Mouse (Mus musculus): Measurements from ENCODE around the gene Cemip2. TPM values are rescaled to one million over a fixed set of nuclear protein-coding genes. Genes with fewer than 3 reads are reported as not detected.
A peak's percentile ranks its signal among the peaks of the same experiment; 100 is the strongest.

Gene Cemip2
- polyA plus RNA-seq, 1 experiment from 2014 or later, result 28.8 TPM

DNA sequence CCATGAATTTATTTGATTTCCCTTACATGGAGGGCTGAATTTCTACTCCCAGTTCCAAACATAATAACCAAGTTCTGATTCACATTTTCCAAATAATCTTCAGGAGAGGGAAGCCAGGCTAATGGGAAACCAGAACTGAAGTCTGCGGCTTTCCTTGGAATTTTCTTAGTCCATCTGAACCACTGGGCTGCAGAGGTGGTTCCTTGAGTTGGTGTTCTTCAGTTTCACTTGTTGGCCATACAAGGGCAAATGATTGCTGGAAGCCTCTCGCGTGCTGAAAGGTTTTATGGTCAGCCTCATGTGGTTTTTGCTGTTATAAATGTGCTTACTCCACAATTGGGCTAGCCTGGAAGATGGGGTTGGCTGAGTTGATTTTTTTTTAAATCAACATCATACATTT is 16.4 kb downstream of the Cemip2 start:
- Histone ChIP-seq H3K9ac (ENCODE audit: low read depth, low read length) (no peak overlapping the region), H3K27ac (ENCODE audit: low read length) (no peak overlapping the region), H3K4me1 (ENCODE audit: control insufficient read depth, insufficient read depth, low read length) (peaks cover 11% of the 10 kb centered on the region; the same call in 1 of the 2 replicates), H3K9me3 (replicated peaks; ENCODE audit: control insufficient read depth, low read length, poor library complexity, severe bottlenecking) (no peaks in the 10 kb centered on the region), H3K36me3 (ENCODE audit: control insufficient read depth, insufficient read depth, low read length) (peaks cover 14% of the 10 kb centered on the region), H3K4me3 (ENCODE audit: low read depth, low read length) (no peak overlapping the region), H3K4me2 (ENCODE audit: low read length) (no peak overlapping the region), H3K27me3 (ENCODE audit: control insufficient read depth, insufficient read depth, low read depth, low read length) (no peaks in the 10 kb centered on the region)
- no peak for ATAC-seq
- 96% methylated on average over 3 of the region's 3 CpGs for WGBS

DNA sequence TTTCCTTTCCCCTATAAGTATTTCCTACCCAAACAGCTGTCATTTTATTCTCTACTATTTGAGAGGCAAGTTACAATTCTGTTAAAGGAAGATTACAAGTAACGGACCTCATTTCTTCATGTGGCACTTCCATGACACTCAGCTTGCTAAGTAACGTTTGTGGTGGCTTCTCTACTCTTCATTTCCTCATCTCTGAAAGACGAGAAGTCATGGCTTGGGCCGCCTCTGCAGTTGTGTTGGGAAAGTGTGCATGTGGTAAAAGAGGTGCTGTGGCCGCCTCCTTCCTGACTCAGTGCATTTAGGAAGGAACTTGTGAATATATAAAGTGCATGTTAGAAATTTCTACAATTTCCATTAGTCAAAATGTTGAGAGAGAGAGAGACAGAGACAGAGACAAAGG is 18.2 kb downstream of the Cemip2 start:
- no peaks in the 10 kb centered on the region for H3K9me3 ChIP-seq (replicated peaks; ENCODE audit: control insufficient read depth, low read length, poor library complexity, severe bottlenecking)
- ATAC-seq, result no peak
- WGBS, result 94% methylated on average over 5 of the region's 5 CpGs
- no peak overlapping the region for H3K9ac ChIP-seq (ENCODE audit: low read depth, low read length)
- no peak overlapping the region for H3K4me2 ChIP-seq (ENCODE audit: low read length)
- H3K27me3 ChIP-seq (ENCODE audit: control insufficient read depth, insufficient read depth, low read depth, low read length), result no peaks in the 10 kb centered on the region
- no peak overlapping the region for H3K4me3 ChIP-seq (ENCODE audit: low read depth, low read length)
- H3K27ac ChIP-seq (ENCODE audit: low read length), result no peak overlapping the region
- peaks cover 14% of the 10 kb centered on the region for H3K36me3 ChIP-seq (ENCODE audit: control insufficient read depth, insufficient read depth, low read length)
- H3K4me1 ChIP-seq (ENCODE audit: control insufficient read depth, insufficient read depth, low read length), result peaks cover 11% of the 10 kb centered on the region

DNA sequence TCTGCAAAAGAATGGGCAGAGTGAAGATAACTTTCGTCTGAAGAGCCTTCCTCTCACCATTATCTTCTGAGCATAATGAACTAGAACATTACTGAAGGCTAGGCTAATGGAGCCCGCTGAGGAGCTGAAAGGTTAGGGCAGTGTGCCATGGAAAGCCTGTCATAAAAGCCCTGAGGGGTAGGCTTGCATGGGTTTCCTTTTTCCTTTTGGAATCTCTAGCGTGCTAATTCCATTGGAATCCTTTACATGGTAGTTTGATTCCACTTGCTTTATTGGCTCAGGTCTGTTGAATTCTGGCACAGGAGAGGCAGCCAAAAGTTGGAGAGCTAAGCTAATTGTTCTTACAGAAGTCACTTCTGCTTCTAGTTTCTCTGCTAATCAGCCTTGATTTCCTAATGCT is 20.6 kb downstream of the Cemip2 start:
- Histone ChIP-seq H3K4me1 (ENCODE audit: control insufficient read depth, insufficient read depth, low read length) (peaks cover 8% of the 10 kb centered on the region), H3K4me2 (ENCODE audit: low read length) (no peak overlapping the region), H3K27ac (ENCODE audit: low read length) (no peak overlapping the region), H3K9ac (ENCODE audit: low read depth, low read length) (no peak overlapping the region), H3K27me3 (ENCODE audit: control insufficient read depth, insufficient read depth, low read depth, low read length) (no peaks in the 10 kb centered on the region), H3K4me3 (ENCODE audit: low read depth, low read length) (no peak overlapping the region), H3K9me3 (replicated peaks; ENCODE audit: control insufficient read depth, low read length, poor library complexity, severe bottlenecking) (no peaks in the 10 kb centered on the region), H3K36me3 (ENCODE audit: control insufficient read depth, insufficient read depth, low read length) (peaks cover 21% of the 10 kb centered on the region)
- WGBS, result 30% methylated on average over 3 of the region's 3 CpGs
- no peak for ATAC-seq

DNA sequence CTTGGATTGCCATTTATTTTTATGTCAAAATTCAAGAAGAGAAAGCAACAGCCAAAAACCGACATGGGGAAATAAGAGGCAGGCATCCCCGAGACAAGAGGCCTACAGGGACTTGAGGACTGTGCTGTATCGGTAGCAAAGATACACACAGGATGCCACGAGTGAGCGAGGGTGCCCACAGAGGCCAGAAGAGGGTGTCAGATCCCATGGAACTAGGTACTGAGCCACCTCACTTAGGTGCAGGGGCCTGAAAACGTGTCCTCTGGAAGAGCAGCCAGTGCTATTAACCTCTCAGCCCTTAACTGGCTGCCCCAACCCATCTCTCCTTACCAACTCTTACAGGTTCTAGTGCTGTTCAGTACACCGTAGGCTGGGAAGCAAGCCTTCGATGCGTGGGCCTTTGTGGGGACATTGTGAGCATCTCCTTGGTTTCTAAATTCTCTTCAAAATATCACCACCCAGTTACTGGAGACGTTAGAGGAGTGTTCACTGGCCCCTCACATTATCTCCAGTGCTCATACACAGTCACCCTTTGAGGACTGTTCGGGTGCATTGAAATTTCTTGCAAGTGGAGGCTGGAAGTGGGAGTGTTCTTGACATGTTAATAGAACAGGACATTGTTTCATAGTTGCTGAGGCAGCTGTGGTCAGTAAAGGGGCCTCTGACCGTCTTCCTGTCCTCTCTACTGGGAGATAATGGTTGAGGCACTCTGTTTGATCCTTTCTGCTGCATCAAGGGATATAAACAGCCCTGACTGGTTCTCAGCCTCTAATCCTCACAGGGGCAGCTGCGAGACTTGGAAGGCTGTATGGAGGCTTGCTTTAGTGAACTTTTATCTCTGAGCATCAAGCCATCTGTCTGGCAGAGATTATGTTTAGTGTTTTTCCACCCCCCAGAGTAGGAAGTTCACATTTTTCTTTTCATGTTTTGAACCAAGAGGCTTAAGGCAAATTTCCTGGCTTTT is 21.6 kb downstream of the Cemip2 start:
- no peak overlapping the region for H3K27ac ChIP-seq (ENCODE audit: low read length)
- H3K4me3 ChIP-seq (ENCODE audit: low read depth, low read length), result no peak overlapping the region
- ATAC-seq, result peak; percentile 37; the same call in 1 of the 2 replicates
- WGBS, result 41% methylated on average over 13 of the region's 13 CpGs
- H3K4me1 ChIP-seq (ENCODE audit: control insufficient read depth, insufficient read depth, low read length), result peaks cover 8% of the 10 kb centered on the region
- no peak overlapping the region for H3K4me2 ChIP-seq (ENCODE audit: low read length)
- no peaks in the 10 kb centered on the region for H3K9me3 ChIP-seq (replicated peaks; ENCODE audit: control insufficient read depth, low read length, poor library complexity, severe bottlenecking)
- H3K36me3 ChIP-seq (ENCODE audit: control insufficient read depth, insufficient read depth, low read length), result peaks cover 25% of the 10 kb centered on the region
- H3K27me3 ChIP-seq (ENCODE audit: control insufficient read depth, insufficient read depth, low read depth, low read length), result no peaks in the 10 kb centered on the region
- no peak overlapping the region for H3K9ac ChIP-seq (ENCODE audit: low read depth, low read length)

DNA sequence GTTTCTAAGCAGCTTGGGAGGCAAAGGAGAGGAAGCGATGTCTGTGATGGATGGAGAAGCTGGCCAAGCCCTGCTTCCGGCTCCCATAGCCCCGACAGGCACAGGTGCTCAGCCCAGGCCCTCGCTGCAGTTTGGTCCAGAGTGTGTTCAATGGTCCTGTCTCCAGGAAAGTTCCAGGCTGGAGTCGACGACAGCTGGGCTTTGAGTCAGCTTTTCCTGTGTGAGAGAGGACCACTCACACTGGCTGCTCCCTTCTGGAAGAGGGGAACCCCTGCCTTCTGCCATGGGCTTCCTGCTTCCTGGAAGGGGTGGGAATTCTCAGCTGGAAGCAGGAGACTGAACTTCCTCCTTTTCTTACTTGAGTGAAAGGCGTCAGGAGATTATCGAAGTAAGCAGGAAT is 26.3 kb downstream of the Cemip2 start:
- Histone ChIP-seq H3K9ac (ENCODE audit: low read depth, low read length) (no peak overlapping the region), H3K4me2 (ENCODE audit: low read length) (no peak overlapping the region), H3K4me3 (ENCODE audit: low read depth, low read length) (no peak overlapping the region), H3K4me1 (ENCODE audit: control insufficient read depth, insufficient read depth, low read length) (peaks cover 7% of the 10 kb centered on the region), H3K9me3 (replicated peaks; ENCODE audit: control insufficient read depth, low read length, poor library complexity, severe bottlenecking) (no peaks in the 10 kb centered on the region), H3K27ac (ENCODE audit: low read length) (no peak overlapping the region), H3K36me3 (ENCODE audit: control insufficient read depth, insufficient read depth, low read length) (peaks cover 47% of the 10 kb centered on the region), H3K27me3 (ENCODE audit: control insufficient read depth, insufficient read depth, low read depth, low read length) (no peaks in the 10 kb centered on the region)
- no peak for ATAC-seq
- 95% methylated on average over 8 of the region's 8 CpGs for WGBS

DNA sequence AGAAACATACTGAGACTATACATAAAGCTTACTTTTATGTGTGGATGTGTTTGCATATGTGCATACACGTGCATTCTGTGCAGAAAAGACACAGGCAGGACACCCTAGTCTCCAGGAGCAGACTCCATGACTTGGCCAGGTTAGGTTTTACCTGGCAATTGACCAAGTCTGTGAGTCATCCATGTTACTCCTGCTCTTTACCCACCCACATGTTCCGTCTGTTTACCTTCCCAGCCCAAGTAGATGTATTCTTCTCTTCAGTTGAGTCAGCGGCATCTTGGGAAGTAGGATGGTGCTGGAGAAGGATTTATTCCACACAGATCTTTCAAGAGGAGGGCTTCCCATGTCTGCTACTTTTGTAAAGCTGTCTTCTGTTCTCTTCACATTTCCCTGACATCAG is 27.2 kb downstream of the Cemip2 start:
- no peak overlapping the region for H3K4me2 ChIP-seq (ENCODE audit: low read length)
- no peaks in the 10 kb centered on the region for H3K27me3 ChIP-seq (ENCODE audit: control insufficient read depth, insufficient read depth, low read depth, low read length)
- no peak overlapping the region for H3K27ac ChIP-seq (ENCODE audit: low read length)
- H3K9ac ChIP-seq (ENCODE audit: low read depth, low read length), result no peak overlapping the region
- no peak for ATAC-seq
- H3K36me3 ChIP-seq (ENCODE audit: control insufficient read depth, insufficient read depth, low read length), result peaks cover 50% of the 10 kb centered on the region
- 92% methylated on average over 3 of the region's 3 CpGs for WGBS
- no peaks in the 10 kb centered on the region for H3K9me3 ChIP-seq (replicated peaks; ENCODE audit: control insufficient read depth, low read length, poor library complexity, severe bottlenecking)
- H3K4me1 ChIP-seq (ENCODE audit: control insufficient read depth, insufficient read depth, low read length), result no peaks in the 10 kb centered on the region
- no peak overlapping the region for H3K4me3 ChIP-seq (ENCODE audit: low read depth, low read length)

DNA sequence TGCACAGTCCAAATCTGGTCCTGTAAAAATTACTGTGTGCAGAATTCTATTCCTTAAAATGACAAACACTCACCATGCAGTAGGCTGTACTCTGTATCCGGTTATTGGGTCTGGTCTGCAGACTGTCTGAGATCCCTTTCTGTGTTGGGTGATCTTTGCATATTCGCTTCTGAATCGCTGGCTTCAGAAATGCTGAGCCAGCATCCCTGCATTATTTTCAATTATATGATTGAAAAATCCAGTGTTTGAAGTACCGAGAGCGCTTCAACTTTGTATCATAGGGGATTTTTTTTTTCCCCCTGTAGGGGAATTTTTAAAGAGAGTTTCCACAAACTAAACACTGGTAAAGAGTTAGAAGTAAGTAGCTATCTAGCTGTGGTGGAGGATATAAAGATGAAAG is 32.0 kb downstream of the Cemip2 start:
- Histone ChIP-seq H3K36me3 (ENCODE audit: control insufficient read depth, insufficient read depth, low read length) (peaks cover 46% of the 10 kb centered on the region), H3K4me1 (ENCODE audit: control insufficient read depth, insufficient read depth, low read length) (no peaks in the 10 kb centered on the region), H3K27ac (ENCODE audit: low read length) (no peak overlapping the region), H3K4me3 (ENCODE audit: low read depth, low read length) (no peak overlapping the region), H3K27me3 (ENCODE audit: control insufficient read depth, insufficient read depth, low read depth, low read length) (no peaks in the 10 kb centered on the region), H3K9ac (ENCODE audit: low read depth, low read length) (no peak overlapping the region), H3K9me3 (replicated peaks; ENCODE audit: control insufficient read depth, low read length, poor library complexity, severe bottlenecking) (no peaks in the 10 kb centered on the region), H3K4me2 (ENCODE audit: low read length) (no peak overlapping the region)
- 90% methylated on average over 5 of the region's 5 CpGs for WGBS
- no peak for ATAC-seq

DNA sequence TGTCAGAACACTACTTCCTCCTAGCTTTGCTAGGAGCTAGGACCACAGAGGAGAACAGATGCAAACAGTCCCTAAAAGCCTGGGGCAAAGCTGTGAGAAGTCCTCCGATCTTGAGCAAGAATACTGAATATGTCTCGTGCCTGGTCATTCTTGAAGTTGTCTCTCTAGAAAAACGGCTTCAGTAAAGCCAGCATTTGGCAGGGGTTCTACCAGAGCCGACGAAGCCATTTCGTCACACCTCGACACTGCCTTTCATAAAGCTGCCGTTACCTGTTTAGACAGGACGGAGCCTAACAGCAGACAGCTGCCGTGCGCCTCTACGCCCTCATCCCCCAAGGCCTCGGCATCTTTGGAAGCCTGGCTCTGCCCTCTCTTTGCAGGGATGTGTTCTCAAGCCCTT is 35.4 kb downstream of the Cemip2 start:
- H3K4me3 ChIP-seq (ENCODE audit: low read depth, low read length), result no peak overlapping the region
- H3K27me3 ChIP-seq (ENCODE audit: control insufficient read depth, insufficient read depth, low read depth, low read length), result no peaks in the 10 kb centered on the region
- no peaks in the 10 kb centered on the region for H3K9me3 ChIP-seq (replicated peaks; ENCODE audit: control insufficient read depth, low read length, poor library complexity, severe bottlenecking)
- H3K4me2 ChIP-seq (ENCODE audit: low read length), result no peak overlapping the region
- 91% methylated on average over 13 of the region's 13 CpGs for WGBS
- H3K9ac ChIP-seq (ENCODE audit: low read depth, low read length), result no peak overlapping the region
- peaks cover 26% of the 10 kb centered on the region for H3K36me3 ChIP-seq (ENCODE audit: control insufficient read depth, insufficient read depth, low read length)
- no peak for ATAC-seq
- no peak overlapping the region for H3K27ac ChIP-seq (ENCODE audit: low read length)
- H3K4me1 ChIP-seq (ENCODE audit: control insufficient read depth, insufficient read depth, low read length), result no peaks in the 10 kb centered on the region

DNA sequence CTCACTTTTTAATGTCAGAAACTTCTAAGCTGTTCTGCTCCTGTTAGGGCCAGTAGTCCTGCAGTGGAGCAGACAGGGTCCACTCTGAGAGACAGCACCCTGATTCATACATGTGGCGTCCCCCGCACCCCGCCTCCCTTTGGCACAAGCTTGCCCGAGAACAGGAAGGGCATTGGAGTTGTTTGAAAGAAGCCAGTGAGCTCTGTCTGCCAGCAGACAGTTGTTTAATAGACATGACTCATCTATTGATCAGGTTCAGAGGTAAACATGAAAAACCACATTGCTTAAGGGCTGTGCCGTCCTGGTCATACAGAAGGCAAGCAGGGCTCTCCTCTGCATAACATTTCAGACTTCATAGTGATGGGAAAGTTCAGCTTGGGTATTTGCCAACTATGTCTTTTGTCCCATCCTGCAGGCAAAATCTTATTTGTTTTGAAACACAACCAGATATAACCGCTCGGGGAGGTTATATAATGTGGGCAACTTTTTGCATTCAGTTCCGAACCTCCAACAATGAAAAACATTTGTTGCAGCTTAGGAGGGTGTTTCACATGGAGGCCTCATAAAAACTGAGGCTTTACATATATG is 36.4 kb downstream of the Cemip2 start:
- Histone ChIP-seq H3K36me3 (ENCODE audit: control insufficient read depth, insufficient read depth, low read length) (peaks cover 31% of the 10 kb centered on the region), H3K9ac (ENCODE audit: low read depth, low read length) (no peak overlapping the region)
- 78% methylated on average over 8 of the region's 8 CpGs for WGBS

More for the DNA sequence above, 36.4 kb downstream of the Cemip2 start:
- H3K9me3 ChIP-seq (replicated peaks; ENCODE audit: control insufficient read depth, low read length, poor library complexity, severe bottlenecking), result no peaks in the 10 kb centered on the region
- no peaks in the 10 kb centered on the region for H3K4me1 ChIP-seq (ENCODE audit: control insufficient read depth, insufficient read depth, low read length)
- no peak overlapping the region for H3K4me2 ChIP-seq (ENCODE audit: low read length)
- no peaks in the 10 kb centered on the region for H3K27me3 ChIP-seq (ENCODE audit: control insufficient read depth, insufficient read depth, low read depth, low read length)
- ATAC-seq, result no peak
- no peak overlapping the region for H3K27ac ChIP-seq (ENCODE audit: low read length)
- H3K4me3 ChIP-seq (ENCODE audit: low read depth, low read length), result no peak overlapping the region
